Mouse (Mus musculus) megakaryocyte, embryonic 14.5 days (primary cell): ENCODE measurements around the gene Ppp2r5a.

Source experiments
- FLI1 ChIP-seq: IDR thresholded peaks from 2 replicates; pipeline ENCODE4 v1.6.1; 2012; ENCODE audit warnings: low read length, inconsistent platforms, mixed read lengths
- GATA1 ChIP-seq: IDR thresholded peaks from 3 replicates; pipeline ENCODE4 v1.6.1; 2012; ENCODE audit warnings: mixed read lengths, low read length, inconsistent platforms, borderline replicate concordance

- TF ChIP-seq FLI1: no peak
- no peak for TF ChIP-seq GATA1
These were observed 55.5 kb downstream of the Ppp2r5a start for GRCm38 (mm10) chr1:191347602-191348001.
